Mouse (Mus musculus) urinary bladder, postnatal 4 days (tissue): ENCODE data around the gene 4933417A18Rik.
"Not testable (repeated sequence)": the region's sequence is repeated elsewhere in the genome, so short reads cannot be mapped to it uniquely, and the experiment has no call there.

Experiments
- DNase-seq, 2 experiments: peaks; one replicate each; pipeline ENCODE4 v3.0.0; 2021 to 2022; ENCODE audit warnings: low spot score in 2 of 2

4933417A18Rik gene

GRCm38 (mm10) chr13:34924210-34924609 is at the start of gene 4933417A18Rik, which contains the start of gene Fam217a:
4933417A18Rik (plus strand) TSS chr13:34924409.
Fam217a (minus strand) TSS chr13:34924310.
- DNase-seq: no peak

GRCm38 (mm10) chr13:34874736-34875135 is 49.5 kb upstream of the 4933417A18Rik start:
- DNase-seq: not testable (repeated sequence)

GRCm38 (mm10) chr13:34875166-34875710 is 49.0 kb upstream of the 4933417A18Rik start, which contains the start of gene Prpf4b:
Prpf4b (plus strand) TSS chr13:34875302.
- DNase-seq: peak; percentile 89 to 91

- DNase-seq: no peak
Observed at GRCm38 (mm10) chr13:34875741-34876445, 48.3 kb upstream of the 4933417A18Rik start.

- DNase-seq: no peak
Observed at GRCm38 (mm10) chr13:34876481-34876880, 47.7 kb upstream of the 4933417A18Rik start.

- DNase-seq: no peak
Observed at GRCm38 (mm10) chr13:34892871-34893270, 31.3 kb upstream of the 4933417A18Rik start.

- no peak for DNase-seq
Observed at GRCm38 (mm10) chr13:34914614-34915013, 9.6 kb upstream of the 4933417A18Rik start.

GRCm38 (mm10) chr13:34916520-34917167 is 7.6 kb upstream of the 4933417A18Rik start:
- no peak for DNase-seq

GRCm38 (mm10) chr13:34934931-34935644 is 10.9 kb downstream of the 4933417A18Rik start:
- no peak for DNase-seq

GRCm38 (mm10) chr13:34942370-34942769 is 18.2 kb downstream of the 4933417A18Rik start:
- DNase-seq: no peak

GRCm38 (mm10) chr13:34951437-34951836 is 27.2 kb downstream of the 4933417A18Rik start:
- DNase-seq: not testable (repeated sequence)

- DNase-seq: no peak
Observed at GRCm38 (mm10) chr13:34956901-34957300, 32.7 kb downstream of the 4933417A18Rik start.

GRCm38 (mm10) chr13:34958158-34958557 is 33.9 kb downstream of the 4933417A18Rik start:
- DNase-seq: not testable (repeated sequence)

GRCm38 (mm10) chr13:34960996-34961770 is 37.0 kb downstream of the 4933417A18Rik start:
- DNase-seq: no peak

GRCm38 (mm10) chr13:34963511-34964397 is 39.5 kb downstream of the 4933417A18Rik start, which contains the start of gene Eci3:
Eci3 (minus strand) TSS chr13:34963810.
- DNase-seq: peak; percentile 57 to 61

- no peak for DNase-seq
Observed at GRCm38 (mm10) chr13:34964419-34964818, 40.2 kb downstream of the 4933417A18Rik start.

GRCm38 (mm10) chr13:34964866-34965265 is 40.7 kb downstream of the 4933417A18Rik start:
- no peak for DNase-seq

- DNase-seq: not testable (repeated sequence)
Observed at GRCm38 (mm10) chr13:34965647-34966046, 41.4 kb downstream of the 4933417A18Rik start.

GRCm38 (mm10) chr13:34972456-34972855 is 48.2 kb downstream of the 4933417A18Rik start:
- not testable (repeated sequence) for DNase-seq

- DNase-seq: no peak
Observed at GRCm38 (mm10) chr13:34973149-34973548, 48.9 kb downstream of the 4933417A18Rik start.
